Comparison of ENCODE assay signal across 8 mouse cellular contexts in genomic region chr1:171438014-171438670, GRCm38 (mm10). TPM values are rescaled to one million over a fixed set of nuclear protein-coding genes. Genes with fewer than 3 reads are reported as not detected.
DNase-seq lines count a peak whose midpoint lies in the region; ATAC-seq and TF ChIP-seq lines count a peak whose summit lies in the region.

No protein-coding gene starts in this region.

- H3K27me3 ChIP-seq in ES-Bruce4 (ENCODE audit: control insufficient read depth, insufficient read depth, low read length, poor library complexity, severe bottlenecking), result no peaks in the 10 kb centered on the region
- peaks cover 19% of the 10 kb centered on the region; the same call in 1 of the 2 replicates for H3K27me3 ChIP-seq in limb, embryonic 15.5 days

- 4% methylated on average over 18 of the region's 18 CpGs for WGBS in limb, embryonic 15.5 days

- H3K4me3 ChIP-seq in ES-Bruce4 (ENCODE audit: low read depth, low read length), result peak overlapping the region; percentile 87
- H3K4me3 ChIP-seq in limb, embryonic 15.5 days, result peak overlapping the region; percentile 51

- H3K4me1 ChIP-seq in ES-Bruce4 (ENCODE audit: control insufficient read depth, insufficient read depth, low read length), result peaks cover 8% of the 10 kb centered on the region
- peaks cover 20% of the 10 kb centered on the region for H3K4me1 ChIP-seq in limb, embryonic 15.5 days

- peak; percentile 47 for DNase-seq in embryo, embryonic 10.5 days (ENCODE audit: low spot score)
- DNase-seq in embryo, embryonic 9.5 days (ENCODE audit: extremely low spot score), result no peak
- peak; percentile 35 to 40 for DNase-seq in heart, postnatal 10 days
- DNase-seq in MN1 (ENCODE audit: low spot score), result no peak
- DNase-seq in layer of hippocampus, adult 18-20 months (ENCODE audit: low spot score in 2 of 2), result no peak

- no peak for ATAC-seq in limb, embryonic 15.5 days (ENCODE audit: insufficient number of reproducible peaks, low FRiP score, low TSS enrichment, low read depth)
- ATAC-seq in CD4-positive, CD25-positive, alpha-beta regulatory T cell, adult 4 months, result no peak

- no peaks in the 10 kb centered on the region for H3K36me3 ChIP-seq in ES-Bruce4 (ENCODE audit: control insufficient read depth, insufficient read depth, low read length, poor library complexity, severe bottlenecking)
- no peaks in the 10 kb centered on the region for H3K36me3 ChIP-seq in limb, embryonic 15.5 days

- H3K9me3 ChIP-seq in ES-Bruce4 (replicated peaks; ENCODE audit: control insufficient read depth, insufficient read depth, low read length, poor library complexity, severe bottlenecking), result no peaks in the 10 kb centered on the region
- H3K9me3 ChIP-seq in limb, embryonic 15.5 days, result no peaks in the 10 kb centered on the region

- peak overlapping the region; percentile 73 for H3K4me2 ChIP-seq in limb, embryonic 15.5 days

- intact Hi-C loops in heart, postnatal 10 days (cut with DNase I), result loop anchor here (2.0 kb wide), 1 partner anchor 33 kb away; no protein-coding TSS in a partner anchor

- TF ChIP-seq CTCF in ES-Bruce4 (IDR thresholded peaks at IDR 0.05; ENCODE audit: low read depth, low read length), result no peak

- no peak for TF ChIP-seq EP300 in ES-Bruce4 (IDR thresholded peaks at IDR 0.05; ENCODE audit: insufficient read depth, low read depth, low read length)

- TF ChIP-seq POLR2A in ES-Bruce4 (IDR thresholded peaks at IDR 0.05; ENCODE audit: insufficient read depth, low read length), result no peak

- H3K9ac ChIP-seq in ES-Bruce4 (ENCODE audit: low read depth, poor library complexity, severe bottlenecking), result peak overlapping the region; percentile 70
- H3K9ac ChIP-seq in limb, embryonic 15.5 days, result peak overlapping the region; percentile 24; the same call in 1 of the 2 replicates

- H3K27ac ChIP-seq in ES-Bruce4 (ENCODE audit: insufficient read depth, low read length), result peak overlapping the region; percentile 64; the same call in 1 of the 2 replicates
- peak overlapping the region; percentile 39; the same call in 1 of the 2 replicates for H3K27ac ChIP-seq in limb, embryonic 15.5 days

RNA-seq across cellular contexts. Expression of gene F11r, which starts 0.8 kb away (rescaled TPM):
- 123 and 146 TPM in 2 replicates for polyA plus RNA-seq in ES-Bruce4 (2011; ENCODE audit: insufficient read depth, insufficient read length, low read depth, missing spikeins)
- total RNA-seq in heart, postnatal 10 days (2021), result 10 to 100 TPM; 59.4 to 65.1 TPM
- polyA plus RNA-seq in limb, embryonic 15.5 days (2015; fragmentation: Nextera tagmentation; extraction: Ambion mirVana), result 68.3 and 70.6 TPM in 2 replicates
- polyA plus RNA-seq in CD4-positive, CD25-positive, alpha-beta regulatory T cell, adult 4 months (2017; shearing (Covaris generic)), result 1 to 10 TPM in 1 of 2 experiments, under 1 TPM in 1; 0.16 to 1.1 TPM
- 1 to 10 TPM; 4.4 to 5.6 TPM for total RNA-seq in layer of hippocampus, adult 18-20 months (2021)

RNA-seq across cellular contexts. Expression of gene Tstd1, which starts 19.5 kb away (rescaled TPM):
- polyA plus RNA-seq in ES-Bruce4 (2011; ENCODE audit: insufficient read depth, insufficient read length, low read depth, missing spikeins), result 9.9 TPM in 2 replicates
- 1 to 10 TPM; 1.6 TPM for total RNA-seq in heart, postnatal 10 days (2021)
- 5.2 and 8.5 TPM in 2 replicates for polyA plus RNA-seq in limb, embryonic 15.5 days (2015; fragmentation: Nextera tagmentation; extraction: Ambion mirVana)
- 10 to 100 TPM; 10.0 to 20.1 TPM for polyA plus RNA-seq in CD4-positive, CD25-positive, alpha-beta regulatory T cell, adult 4 months (2017; shearing (Covaris generic))
- 1 to 10 TPM; 3.9 to 7.1 TPM for total RNA-seq in layer of hippocampus, adult 18-20 months (2021)

RNA-seq across cellular contexts. Expression of gene Usf1, which starts 27.0 kb away (rescaled TPM):
- polyA plus RNA-seq in ES-Bruce4 (2011; ENCODE audit: insufficient read depth, insufficient read length, low read depth, missing spikeins), result 57.7 and 79.4 TPM in 2 replicates
- 10 to 100 TPM; 50.4 to 51.3 TPM for total RNA-seq in heart, postnatal 10 days (2021)
- 71.1 and 75.8 TPM in 2 replicates for polyA plus RNA-seq in limb, embryonic 15.5 days (2015; fragmentation: Nextera tagmentation; extraction: Ambion mirVana)
- polyA plus RNA-seq in CD4-positive, CD25-positive, alpha-beta regulatory T cell, adult 4 months (2017; shearing (Covaris generic)), result 100 to 1,000 TPM in 1 of 2 experiments, 10 to 100 TPM in 1; 62.2 to 115 TPM
- total RNA-seq in layer of hippocampus, adult 18-20 months (2021), result 100 to 1,000 TPM; 133 to 142 TPM

RNA-seq across cellular contexts. Expression of gene Arhgap30, which starts 49.4 kb away (rescaled TPM):
- 0.78 and 1.1 TPM in 2 replicates for polyA plus RNA-seq in ES-Bruce4 (2011; ENCODE audit: insufficient read depth, insufficient read length, low read depth, missing spikeins)
- 1 to 10 TPM; 2.1 to 2.5 TPM for total RNA-seq in heart, postnatal 10 days (2021)
- polyA plus RNA-seq in limb, embryonic 15.5 days (2015; fragmentation: Nextera tagmentation; extraction: Ambion mirVana), result 2.9 and 3.2 TPM in 2 replicates
- polyA plus RNA-seq in CD4-positive, CD25-positive, alpha-beta regulatory T cell, adult 4 months (2017; shearing (Covaris generic)), result 10 to 100 TPM; 74.7 to 90.4 TPM
- total RNA-seq in layer of hippocampus, adult 18-20 months (2021), result 1 to 10 TPM; 1.9 TPM

Comparison
In these comparisons a context has a peak if more than half of its experiments do, and no peak if none do; other contexts are left out.
1. DNase-seq: peak in embryo, embryonic 10.5 days (single experiment) and heart, postnatal 10 days (2 of 2); none in embryo, embryonic 9.5 days (single experiment), MN1 (single experiment) and layer of hippocampus, adult 18-20 months (0 of 2).
2. RNA of gene F11r, which starts 0.8 kb away (polyA plus RNA-seq): 123 to 146 TPM in ES-Bruce4 and 68.3 to 70.6 TPM in limb, embryonic 15.5 days; 0.16 to 1.1 TPM in CD4-positive, CD25-positive, alpha-beta regulatory T cell, adult 4 months; every median in the first group is over 10 times any median in the second.